Mouse (Mus musculus) hindbrain, embryonic 14.5 days (tissue): ENCODE results near the gene Rsph6a. TPM values are rescaled to one million over a fixed set of nuclear protein-coding genes. Genes with fewer than 3 reads are reported as not detected.

Experiments used
- ATAC-seq: fragments of 200-750 bp; cut with Nextera tagmentation; 2 replicates; pipeline ENCODE4 v1.8.0; 2017; ENCODE audit warnings: moderate number of reproducible peaks, mild to moderate bottlenecking, moderate TSS enrichment, moderate library complexity; ENCODE audit not compliant: low FRiP score
- DNase-seq: peaks from one replicate; pipeline ENCODE4 v3.0.0-alpha.2; 2015; ENCODE audit warnings: low spot score
- H3K27ac ChIP-seq: fragments of 300-500 bp; sonication (generic); 2 replicates; pipeline ENCODE4 v1.5.1; 2014; ENCODE audit warnings: mild to moderate bottlenecking, moderate library complexity
- H3K27me3 ChIP-seq: fragments of 300-500 bp; sonication (generic); 2 replicates; pipeline ENCODE4 v1.6.1; 2014; ENCODE audit warnings: mild to moderate bottlenecking, low read length, mixed read lengths; ENCODE audit not compliant: control insufficient read depth, insufficient read depth
- H3K36me3 ChIP-seq: fragments of 300-500 bp; sonication (generic); replicated peaks from 2 replicates; pipeline ENCODE4 v1.6.1; 2014; ENCODE audit not compliant: control insufficient read depth, insufficient read depth
- H3K4me1 ChIP-seq: fragments of 300-500 bp; sonication (generic); replicated peaks from 2 replicates; pipeline ENCODE4 v1.6.1; 2014; ENCODE audit warnings: antibody characterized with exemption, low read length, mixed read lengths; ENCODE audit not compliant: control insufficient read depth, insufficient read depth
- H3K4me2 ChIP-seq: fragments of 300-500 bp; sonication (generic); replicated peaks from 2 replicates; pipeline ENCODE4 v1.6.1; 2014; ENCODE audit warnings: mild to moderate bottlenecking, moderate library complexity
- H3K4me3 ChIP-seq: fragments of 300-500 bp; sonication (generic); replicated peaks from 2 replicates; pipeline ENCODE4 v1.5.1; 2014; ENCODE audit warnings: mild to moderate bottlenecking, low read length
- H3K9ac ChIP-seq: fragments of 300-500 bp; sonication (generic); 2 replicates; pipeline ENCODE4 v1.6.1; 2014
- H3K9me3 ChIP-seq: fragments of 300-500 bp; sonication (generic); 2 replicates; pipeline ENCODE4 v1.6.1; 2016; ENCODE audit warnings: low read length; ENCODE audit not compliant: control insufficient read depth
- WGBS: fragments of 180-500 bp; shearing (Covaris S2); extraction: QIAGEN DNeasy Blood & Tissue Kit; methylation state at CpG from one replicate; pipeline ENCODE4 v1.1.7; 2014; 5-methylcytosine and 5-hydroxymethylcytosine counted together
- microRNA-seq: library from miRNA; unstranded; fragments of <30 nt; microRNA quantifications from one replicate; pipeline ENCODE4, GENCODE M21; 2016
- polyA plus RNA-seq: library from polyadenylated mRNA; unstranded; fragments of >200 nt; fragmentation: Nextera tagmentation; extraction: Ambion mirVana; gene quantifications from 2 replicates; pipeline ENCODE4 v1.2.1, GENCODE M21; 2014

The Rsph6a gene
- polyA plus RNA-seq, 1 experiment from 2014 or later = 0.43 TPM

GRCm38 (mm10) chr7:19121686-19122085 is 67.2 kb downstream of the Rsph6a start:
- no peak overlapping the region for H3K4me3 ChIP-seq
- peaks cover 11% of the 10 kb centered on the region for H3K4me1 ChIP-seq
- ATAC-seq (no peak), DNase-seq (no peak)
- H3K27me3 ChIP-seq = no peaks in the 10 kb centered on the region
- H3K27ac ChIP-seq = no peak overlapping the region
- 93% methylated on average over 4 of the region's 4 CpGs for WGBS
- no peaks in the 10 kb centered on the region for H3K9me3 ChIP-seq
- no peak overlapping the region for H3K4me2 ChIP-seq
- no peaks in the 10 kb centered on the region for H3K36me3 ChIP-seq
- H3K9ac ChIP-seq = no peak overlapping the region

Small RNA genes lying within 50 kb of the gene (microRNA-seq; reads per million reads assigned to microRNA genes)
- not detected for gene Mir3100

Other genes starting within 250 kb of the Rsph6a start
- 0.12 TPM in 1 of 2 replicates, not detected in the other for gene Psg17, start 233.1 kb upstream of the Rsph6a start, polyA plus RNA-seq
- gene Mill2, start 214.7 kb upstream of the Rsph6a start, polyA plus RNA-seq = 0.39 and 0.50 TPM in 2 replicates
- 24.5 and 25.2 TPM in 2 replicates for gene Pglyrp1, start 183.4 kb upstream of the Rsph6a start, polyA plus RNA-seq
- 23.9 and 24.0 TPM in 2 replicates for gene Ccdc61, start 144.3 kb upstream of the Rsph6a start, polyA plus RNA-seq
- gene Nova2, start 128.8 kb upstream of the Rsph6a start, polyA plus RNA-seq = 15.4 and 16.3 TPM in 2 replicates
- 0.52 and 0.69 TPM in 2 replicates for gene Nanos2, start 67.3 kb upstream of the Rsph6a start, polyA plus RNA-seq
- 6.7 and 7.4 TPM in 2 replicates for gene Mypop, start 63.4 kb upstream of the Rsph6a start, polyA plus RNA-seq
- 32.4 and 38.1 TPM in 2 replicates for gene Irf2bp1, start 50.6 kb upstream of the Rsph6a start, polyA plus RNA-seq
- not detected in 2 replicates for gene Foxa3, start 31.2 kb upstream of the Rsph6a start, polyA plus RNA-seq
- 18.7 and 18.8 TPM in 2 replicates for gene Sympk, start 30.3 kb upstream of the Rsph6a start, polyA plus RNA-seq
- 32.0 and 35.0 TPM in 2 replicates for gene Dmwd, start 21.5 kb downstream of the Rsph6a start, polyA plus RNA-seq
- gene Dmpk, start 29.2 kb downstream of the Rsph6a start, polyA plus RNA-seq = 8.2 and 8.9 TPM in 2 replicates
- gene Six5, start 39.9 kb downstream of the Rsph6a start, polyA plus RNA-seq = 2.3 and 2.5 TPM in 2 replicates
- 6.7 and 7.7 TPM in 2 replicates for gene Gm4969, start 63.7 kb downstream of the Rsph6a start, polyA plus RNA-seq
- gene Fbxo46, start 65.2 kb downstream of the Rsph6a start, polyA plus RNA-seq = 10.9 and 11.9 TPM in 2 replicates
- gene Qpctl, start 94.6 kb downstream of the Rsph6a start, polyA plus RNA-seq = 19.1 and 20.3 TPM in 2 replicates
- 104 and 110 TPM in 2 replicates for gene Snrpd2, start 95.0 kb downstream of the Rsph6a start, polyA plus RNA-seq
- gene Gipr, start 111.4 kb downstream of the Rsph6a start, polyA plus RNA-seq = 0.62 and 1.1 TPM in 2 replicates
- 3.4 and 3.6 TPM in 2 replicates for gene Eml2, start 121.7 kb downstream of the Rsph6a start, polyA plus RNA-seq
- 3.1 and 3.2 TPM in 2 replicates for gene Gpr4, start 157.8 kb downstream of the Rsph6a start, polyA plus RNA-seq
- 34.1 and 36.6 TPM in 2 replicates for gene Opa3, start 173.6 kb downstream of the Rsph6a start, polyA plus RNA-seq
- 32.7 and 35.3 TPM in 2 replicates for gene Vasp, start 217.1 kb downstream of the Rsph6a start, polyA plus RNA-seq
- 0.74 and 1.0 TPM in 2 replicates for gene Ppm1n, start 225.4 kb downstream of the Rsph6a start, polyA plus RNA-seq
- gene Rtn2, start 227.9 kb downstream of the Rsph6a start, polyA plus RNA-seq = 106 and 112 TPM in 2 replicates